Mouse (Mus musculus) spleen, adult 2 months (tissue): ENCODE measurements around the gene Musk. TPM values are rescaled to one million over a fixed set of nuclear protein-coding genes. Genes with fewer than 3 reads are reported as not detected.
"Not testable (repeated sequence)": the region's sequence is repeated elsewhere in the genome, so short reads cannot be mapped to it uniquely, and the experiment has no call there.

Source experiments
- DNase-seq, 2 experiments: peaks; one replicate each; pipeline versions ENCODE4 v3.0.0 to v3.0.0-alpha.2; 2012 to 2021; ENCODE audit warnings: low spot score in 2 of 2, low read depth in 1 of 2
- H3K27ac ChIP-seq: fragments of 200-500 bp; 2 replicates; pipeline ENCODE4 v1.5.1; 2012; ENCODE audit warnings: low read length, inconsistent platforms; ENCODE audit not compliant: insufficient read depth
- H3K27me3 ChIP-seq: fragments of 200-500 bp; 2 replicates; pipeline ENCODE4 v1.6.1; 2012; ENCODE audit warnings: mild to moderate bottlenecking, moderate library complexity, low read length, inconsistent platforms; ENCODE audit not compliant: control insufficient read depth, insufficient read depth
- H3K36me3 ChIP-seq: fragments of 200-500 bp; 2 replicates; pipeline ENCODE4 v1.6.1; 2012; ENCODE audit warnings: mild to moderate bottlenecking, low read length, inconsistent platforms; ENCODE audit not compliant: control insufficient read depth, insufficient read depth
- H3K4me1 ChIP-seq: fragments of 200-500 bp; 2 replicates; pipeline ENCODE4 v1.6.1; 2011; ENCODE audit warnings: inconsistent platforms; ENCODE audit not compliant: control insufficient read depth, insufficient read depth, insufficient read length
- H3K4me3 ChIP-seq: fragments of 200-500 bp; 2 replicates; pipeline ENCODE4 v1.5.1; 2011; ENCODE audit warnings: mild to moderate bottlenecking, inconsistent platforms; ENCODE audit not compliant: insufficient read depth, insufficient read length; ENCODE audit errors: extremely low read depth
- CTCF ChIP-seq: fragments of 200-500 bp; IDR thresholded peaks from 2 replicates; pipeline ENCODE4 v1.5.1; 2011; ENCODE audit warnings: mild to moderate bottlenecking, inconsistent platforms; ENCODE audit not compliant: insufficient read depth, insufficient read length, insufficient replicate concordance; ENCODE audit errors: extremely low read depth
- POLR2A ChIP-seq: fragments of 200-500 bp; IDR thresholded peaks from 2 replicates; pipeline ENCODE4 v1.6.1; 2011; ENCODE audit warnings: low read depth, low read length, inconsistent platforms
- WGBS: fragments of 180-500 bp; shearing (Covaris S2); methylation state at CpG from one replicate; pipeline ENCODE4 v1.1.7; 2018; 5-methylcytosine and 5-hydroxymethylcytosine counted together
- polyA plus RNA-seq: library from polyadenylated mRNA; depleted of rRNA; stranded (reverse); fragments of >200 nt; gene quantifications from 2 replicates; pipeline ENCODE4 v1.2.3, GENCODE M21; 2012; rRNA removed

The Musk gene
- polyA plus RNA-seq = 0.02 TPM in 1 of 2 replicates, not detected in the other

DNA sequence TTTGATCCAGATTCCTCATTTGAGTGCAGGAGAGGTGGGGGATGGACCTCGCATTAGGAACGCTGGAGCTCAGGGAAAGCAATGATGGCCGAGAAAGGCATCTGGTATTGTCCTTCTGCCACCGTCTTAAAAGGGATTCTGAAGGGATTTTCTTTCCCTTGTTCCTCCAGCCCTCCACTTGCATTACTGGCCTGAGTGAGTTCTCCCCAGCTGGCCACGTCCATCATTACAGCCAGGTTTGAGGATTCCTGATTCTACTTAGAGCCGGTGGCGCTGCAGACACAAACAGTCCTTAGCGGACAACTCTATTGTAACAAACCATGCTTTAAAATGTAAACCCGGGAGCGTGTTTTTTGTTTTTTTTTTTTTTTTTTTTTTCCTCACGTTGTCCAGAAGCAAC lies at the start of gene Musk:
Gene Musk (plus strand): TSS at position 274 of the 400 bp plus-strand sequence.
- Histone ChIP-seq H3K4me1 (no peaks in the 10 kb centered on the region), H3K36me3 (no peaks in the 10 kb centered on the region), H3K4me3 (no peak within 1 kb of the TSS), H3K27ac (no peak within 1 kb of the TSS), H3K27me3 (no peaks in the 10 kb centered on the region)
- DNase-seq = no peak
- TF ChIP-seq POLR2A (no peak), CTCF (no peak)
- 87% methylated on average over 11 of the region's 11 CpGs for WGBS

DNA sequence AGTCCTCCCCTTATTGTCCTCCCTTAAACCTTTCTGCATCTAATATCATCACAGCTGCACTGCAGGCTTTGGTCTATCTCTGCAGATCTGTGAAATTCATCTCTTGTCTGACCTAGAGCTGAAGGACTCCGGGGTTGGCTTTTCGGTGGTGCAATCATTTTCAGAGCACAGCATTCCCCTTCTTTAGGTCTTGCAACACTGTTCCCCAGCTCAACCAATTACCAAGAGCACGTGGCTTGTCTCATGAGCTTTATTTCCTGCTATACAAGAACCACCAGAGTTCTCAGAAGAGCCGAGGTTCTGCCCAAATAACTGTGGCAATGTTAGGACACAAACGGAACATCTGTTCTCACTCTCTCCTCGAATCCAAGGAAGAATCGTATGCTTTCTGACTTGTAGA lies 45.3 kb upstream of the Musk start:
- DNase-seq = no peak
- Histone ChIP-seq H3K27me3 (no peaks in the 10 kb centered on the region), H3K4me1 (no peaks in the 10 kb centered on the region), H3K36me3 (no peaks in the 10 kb centered on the region), H3K4me3 (no peak overlapping the region), H3K27ac (no peak overlapping the region)
- TF ChIP-seq CTCF (no peak), POLR2A (no peak)
- WGBS = 66% methylated on average over 7 of the region's 7 CpGs

DNA sequence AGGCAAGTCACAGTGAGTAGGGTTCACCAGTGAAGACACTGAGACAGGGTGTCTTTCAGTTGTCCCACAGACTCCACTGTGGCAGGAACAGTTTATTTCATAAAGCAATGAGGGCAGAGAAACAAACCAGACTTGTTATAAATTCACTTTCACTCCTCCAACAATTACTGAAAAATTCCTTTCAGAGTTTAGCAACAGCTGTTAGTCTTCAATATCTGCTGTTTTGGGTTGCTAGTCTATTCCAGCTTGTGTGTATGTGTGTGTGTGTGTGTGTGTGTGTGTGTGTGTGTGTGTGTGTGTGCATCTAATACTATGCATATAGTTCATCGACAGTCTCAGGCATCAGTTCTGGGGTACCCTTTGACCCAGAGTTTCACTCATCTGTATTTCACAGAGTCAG lies 40.2 kb upstream of the Musk start:
- Histone ChIP-seq H3K27ac (no peak overlapping the region), H3K36me3 (no peaks in the 10 kb centered on the region), H3K4me1 (no peaks in the 10 kb centered on the region), H3K27me3 (no peaks in the 10 kb centered on the region), H3K4me3 (no peak overlapping the region)
- no peak for DNase-seq
- 95% methylated on average over 1 of the region's 1 CpGs for WGBS
- TF ChIP-seq POLR2A (no peak), CTCF (no peak)

- Histone ChIP-seq H3K36me3 (no peaks in the 10 kb centered on the region), H3K4me1 (no peaks in the 10 kb centered on the region), H3K27me3 (no peaks in the 10 kb centered on the region), H3K27ac (no peak overlapping the region), H3K4me3 (no peak overlapping the region)
- no peak for TF ChIP-seq CTCF
- no peak for TF ChIP-seq POLR2A
- WGBS = 91% methylated on average over 3 of the region's 3 CpGs
- no peak for DNase-seq
Measured at GRCm38 (mm10) chr4:58252381-58252780, 33.4 kb upstream of the Musk start.

GRCm38 (mm10) chr4:58253410-58253809 lies 32.4 kb upstream of the Musk start:
- Histone ChIP-seq H3K27me3 (no peaks in the 10 kb centered on the region), H3K4me1 (no peaks in the 10 kb centered on the region), H3K4me3 (no peak overlapping the region), H3K36me3 (no peaks in the 10 kb centered on the region), H3K27ac (no peak overlapping the region)
- 20% methylated on average over 5 of the region's 5 CpGs for WGBS
- TF ChIP-seq CTCF (no peak), POLR2A (no peak)
- DNase-seq = no peak

GRCm38 (mm10) chr4:58260767-58261166 lies 25.0 kb upstream of the Musk start:
- not testable (repeated sequence) for H3K4me3 ChIP-seq, H3K36me3 ChIP-seq, DNase-seq, H3K4me1 ChIP-seq, H3K27ac ChIP-seq, H3K27me3 ChIP-seq
- WGBS = 96% methylated on average over 21 of the region's 21 CpGs

GRCm38 (mm10) chr4:58266294-58266693 lies 19.5 kb upstream of the Musk start:
- no peak overlapping the region for H3K4me3 ChIP-seq
- no peaks in the 10 kb centered on the region for H3K36me3 ChIP-seq
- DNase-seq = no peak
- no peak overlapping the region for H3K27ac ChIP-seq
- no peak for TF ChIP-seq POLR2A
- peak; percentile 24; the same call in 1 of the 2 replicates for TF ChIP-seq CTCF
- H3K27me3 ChIP-seq = no peaks in the 10 kb centered on the region
- 52% methylated on average over 7 of the region's 7 CpGs for WGBS
- H3K4me1 ChIP-seq = no peaks in the 10 kb centered on the region
